Mouse (Mus musculus) embryonic facial prominence, embryonic 13.5 days (tissue): ENCODE measurements around the gene Gm7714. TPM values are rescaled to one million over a fixed set of nuclear protein-coding genes. Genes with fewer than 3 reads are reported as not detected.
"Not testable (repeated sequence)": the region's sequence is repeated elsewhere in the genome, so short reads cannot be mapped to it uniquely, and the experiment has no call there.

ENCODE experiments used
- ATAC-seq: fragments of 200-750 bp; cut with Nextera tagmentation; 2 replicates; pipeline ENCODE4 v1.8.0; 2017; ENCODE audit warnings: low read depth; ENCODE audit not compliant: insufficient number of reproducible peaks, insufficient read depth, low FRiP score, low TSS enrichment
- H3K27ac ChIP-seq: fragments of 300-500 bp; sonication (generic); 2 replicates; pipeline ENCODE4 v1.5.1; 2015; ENCODE audit warnings: moderate library complexity, mild to moderate bottlenecking, inconsistent platforms
- H3K27me3 ChIP-seq: fragments of 300-500 bp; sonication (generic); 2 replicates; pipeline ENCODE4 v1.6.1; 2015; ENCODE audit warnings: mild to moderate bottlenecking, inconsistent platforms
- H3K36me3 ChIP-seq: fragments of 300-500 bp; sonication (generic); 2 replicates; pipeline ENCODE4 v1.6.1; 2015; ENCODE audit warnings: mild to moderate bottlenecking, inconsistent platforms
- H3K4me1 ChIP-seq: fragments of 300-500 bp; sonication (generic); 2 replicates; pipeline ENCODE4 v1.6.1; 2015; ENCODE audit warnings: inconsistent platforms
- H3K4me2 ChIP-seq: fragments of 300-500 bp; sonication (generic); 2 replicates; pipeline ENCODE4 v1.6.1; 2015; ENCODE audit warnings: moderate library complexity, mild to moderate bottlenecking, inconsistent platforms
- H3K4me3 ChIP-seq: fragments of 300-500 bp; sonication (generic); 2 replicates; pipeline ENCODE4 v1.5.1; 2015; ENCODE audit warnings: mild to moderate bottlenecking, inconsistent platforms
- H3K9ac ChIP-seq: fragments of 300-500 bp; sonication (generic); 2 replicates; pipeline ENCODE4 v1.6.1; 2015; ENCODE audit warnings: mild to moderate bottlenecking, inconsistent platforms
- H3K9me3 ChIP-seq: fragments of 300-500 bp; sonication (generic); 2 replicates; pipeline ENCODE4 v1.6.1; 2016; ENCODE audit warnings: inconsistent platforms
- WGBS: fragments of 180-500 bp; shearing (Covaris S2); methylation state at CpG from one replicate; pipeline ENCODE4 v1.1.7; 2015; ENCODE audit warnings: mixed read lengths; 5-methylcytosine and 5-hydroxymethylcytosine counted together
- polyA plus RNA-seq: library from polyadenylated mRNA; unstranded; fragments of >200 nt; fragmentation: Nextera tagmentation; extraction: Ambion mirVana; gene quantifications from 2 replicates; pipeline ENCODE4 v1.2.1, GENCODE M21; 2015

Gene Gm7714
- polyA plus RNA-seq: not detected in 2 replicates

DNA sequence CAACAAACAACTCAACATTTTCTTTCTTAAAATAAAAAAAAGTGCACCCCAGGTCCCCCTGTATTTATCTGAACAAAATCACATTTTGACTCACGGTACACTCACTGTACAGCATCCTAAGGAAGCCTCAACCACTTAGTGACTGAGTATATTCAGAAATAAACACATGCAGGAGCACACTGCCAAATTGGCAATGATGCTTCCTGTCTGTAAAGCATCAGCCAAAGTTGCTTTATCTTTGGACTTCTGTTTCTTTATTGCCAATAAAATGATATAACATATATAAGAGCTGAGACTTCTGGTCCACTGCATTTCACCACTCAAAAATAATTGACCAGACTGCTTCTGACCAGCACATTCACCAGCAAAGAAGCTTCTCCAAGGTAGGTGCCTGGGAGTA lies at the start of gene Gm7714:
TSS of gene Gm7714 (plus strand) at position 301 of the 400 bp plus-strand sequence.
- no peak within 1 kb of the TSS for H3K9ac ChIP-seq
- H3K36me3 ChIP-seq: no peaks in the 10 kb centered on the region
- H3K27me3 ChIP-seq: no peaks in the 10 kb centered on the region
- H3K4me2 ChIP-seq: no peak within 1 kb of the TSS
- no peaks in the 10 kb centered on the region for H3K9me3 ChIP-seq
- H3K4me3 ChIP-seq: no peak within 1 kb of the TSS
- no peak within 1 kb of the TSS for H3K27ac ChIP-seq
- WGBS: 85% methylated on average over 1 of the region's 1 CpGs
- H3K4me1 ChIP-seq: no peaks in the 10 kb centered on the region
- ATAC-seq: no peak

GRCm38 (mm10) chr5:88256475-88256874 lies 12.2 kb upstream of the Gm7714 start:
- no peak for ATAC-seq
- Histone ChIP-seq H3K27me3 (no peaks in the 10 kb centered on the region), H3K4me2 (no peak overlapping the region), H3K9ac (no peak overlapping the region), H3K36me3 (no peaks in the 10 kb centered on the region), H3K9me3 (no peaks in the 10 kb centered on the region), H3K27ac (no peak overlapping the region), H3K4me3 (no peak overlapping the region), H3K4me1 (no peaks in the 10 kb centered on the region)
- WGBS: 86% methylated on average over 1 of the region's 1 CpGs

- H3K4me3 ChIP-seq, H3K9ac ChIP-seq, H3K9me3 ChIP-seq, ATAC-seq, H3K27ac ChIP-seq, H3K36me3 ChIP-seq, H3K27me3 ChIP-seq, H3K4me1 ChIP-seq, H3K4me2 ChIP-seq: not testable (repeated sequence)
- WGBS: 67% methylated on average over 3 of the region's 3 CpGs
These were observed 42.6 kb downstream of the Gm7714 start for GRCm38 (mm10) chr5:88311307-88311706.

DNA sequence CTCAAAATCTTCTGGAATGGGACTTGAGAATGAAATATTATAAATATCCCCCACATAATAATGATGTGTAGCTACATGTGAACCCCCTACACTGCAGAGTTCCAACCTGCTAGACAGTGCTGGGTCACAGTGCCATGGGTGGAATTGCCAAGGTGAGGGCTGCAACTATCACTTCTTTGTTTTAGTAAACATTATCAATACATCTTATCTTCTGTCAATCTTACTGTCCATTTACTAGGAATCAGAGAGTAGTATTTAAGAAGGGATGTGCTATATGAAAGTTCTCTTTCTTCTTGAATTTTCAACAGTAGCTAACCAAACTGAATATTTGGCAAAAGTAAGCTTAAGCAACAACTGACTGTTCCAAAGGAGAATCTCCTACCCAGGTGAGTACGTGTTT lies 48.3 kb downstream of the Gm7714 start, which contains the start of gene Prol1:
TSS of gene Prol1 (plus strand) at position 301 of the 400 bp plus-strand sequence.
- ATAC-seq: no peak
- H3K4me2 ChIP-seq: no peak within 1 kb of the TSS
- H3K9ac ChIP-seq: no peak within 1 kb of the TSS
- H3K4me1 ChIP-seq: no peaks in the 10 kb centered on the region
- no peaks in the 10 kb centered on the region for H3K27me3 ChIP-seq
- H3K27ac ChIP-seq: no peak within 1 kb of the TSS
- H3K36me3 ChIP-seq: no peaks in the 10 kb centered on the region
- 94% methylated on average over 1 of the region's 1 CpGs for WGBS
- H3K9me3 ChIP-seq: no peaks in the 10 kb centered on the region
- H3K4me3 ChIP-seq: no peak within 1 kb of the TSS

Other genes with a start within 250 kb of the Gm7714 start
- not detected in 2 replicates for gene Smr2, start 182.4 kb upstream of the Gm7714 start, polyA plus RNA-seq
- not detected in 2 replicates for gene Gm11116, start 157.4 kb upstream of the Gm7714 start, polyA plus RNA-seq
- gene Gm11115, start 114.8 kb upstream of the Gm7714 start, polyA plus RNA-seq: not detected in 2 replicates
- not detected in 2 replicates for gene Prol1, start 48.4 kb downstream of the Gm7714 start, polyA plus RNA-seq
- gene Amtn, start 107.2 kb downstream of the Gm7714 start, polyA plus RNA-seq: not detected in 2 replicates
- gene Ambn, start 187.1 kb downstream of the Gm7714 start, polyA plus RNA-seq: 4.9 and 9.2 TPM in 2 replicates
- 0.06 TPM in 1 of 2 replicates, not detected in the other for gene Enam, start 219.1 kb downstream of the Gm7714 start, polyA plus RNA-seq